Mouse (Mus musculus) bone marrow, adult 2 months (tissue): ENCODE measurements around the gene Cpeb1. TPM values are rescaled to one million over a fixed set of nuclear protein-coding genes. Genes with fewer than 3 reads are reported as not detected.
"Not testable (repeated sequence)": the region's sequence is repeated elsewhere in the genome, so short reads cannot be mapped to it uniquely, and the experiment has no call there.

Source experiments
- H3K27ac ChIP-seq: fragments of 200-500 bp; 2 replicates; pipeline ENCODE4 v1.5.1; 2012; ENCODE audit warnings: low read depth, mild to moderate bottlenecking, control low read depth, inconsistent platforms, low read length; ENCODE audit not compliant: control insufficient read depth, poor library complexity, insufficient read depth
- H3K4me1 ChIP-seq: fragments of 200-500 bp; 2 replicates; pipeline ENCODE4 v1.6.1; 2011; ENCODE audit warnings: low read length; ENCODE audit not compliant: control insufficient read depth, insufficient read depth
- H3K4me3 ChIP-seq: fragments of 200-500 bp; replicated peaks from 2 replicates; pipeline ENCODE3; 2011; ENCODE audit warnings: mild to moderate bottlenecking, low read depth, low read length, control low read depth; ENCODE audit not compliant: control insufficient read depth
- CTCF ChIP-seq: fragments of 200-500 bp; IDR thresholded peaks from 2 replicates; pipeline ENCODE4 v1.5.1; 2011; ENCODE audit warnings: low read length, control low read depth; ENCODE audit not compliant: control insufficient read depth, insufficient read depth
- POLR2A ChIP-seq: fragments of 200-500 bp; IDR thresholded peaks from 2 replicates; pipeline ENCODE4 v1.6.1; 2011; ENCODE audit warnings: low read depth, mild to moderate bottlenecking, control low read depth, low read length, borderline replicate concordance; ENCODE audit not compliant: control insufficient read depth
- WGBS: fragments of 180-500 bp; shearing (Covaris S2); methylation state at CpG from one replicate; pipeline ENCODE4 v1.1.7; 2018; 5-methylcytosine and 5-hydroxymethylcytosine counted together
- polyA plus RNA-seq: library from polyadenylated mRNA; stranded (reverse); fragments of >200 nt; gene quantifications from 2 replicates; pipeline ENCODE4 v1.2.4, GENCODE M21; 2011; ENCODE audit warnings: low replicate concordance; ENCODE audit not compliant: missing spikeins, insufficient read depth, insufficient read length

Gene Cpeb1
- polyA plus RNA-seq: 2.4 TPM in 1 of 2 replicates, not detected in the other

GRCm38 (mm10) chr7:81455155-81455651, at the start of gene Cpeb1:
TSS of gene Cpeb1 (minus strand) at chr7:81455465.
- 5% methylated on average over 28 of the region's 28 CpGs for WGBS
- Histone ChIP-seq H3K4me1 (no peaks in the 10 kb centered on the region), H3K4me3 (no peak within 1 kb of the TSS), H3K27ac (no peak within 1 kb of the TSS)
- TF ChIP-seq POLR2A (no peak), CTCF (no peak)

- 72% methylated on average over 2 of the region's 2 CpGs for WGBS
- H3K4me1 ChIP-seq: no peaks in the 10 kb centered on the region; the same call in 1 of the 2 replicates
- TF ChIP-seq CTCF: no peak
- TF ChIP-seq POLR2A: no peak
- H3K4me3 ChIP-seq: no peak overlapping the region
- H3K27ac ChIP-seq: no peak overlapping the region
Measured at GRCm38 (mm10) chr7:81501050-81501449, 45.8 kb upstream of the Cpeb1 start.

DNA sequence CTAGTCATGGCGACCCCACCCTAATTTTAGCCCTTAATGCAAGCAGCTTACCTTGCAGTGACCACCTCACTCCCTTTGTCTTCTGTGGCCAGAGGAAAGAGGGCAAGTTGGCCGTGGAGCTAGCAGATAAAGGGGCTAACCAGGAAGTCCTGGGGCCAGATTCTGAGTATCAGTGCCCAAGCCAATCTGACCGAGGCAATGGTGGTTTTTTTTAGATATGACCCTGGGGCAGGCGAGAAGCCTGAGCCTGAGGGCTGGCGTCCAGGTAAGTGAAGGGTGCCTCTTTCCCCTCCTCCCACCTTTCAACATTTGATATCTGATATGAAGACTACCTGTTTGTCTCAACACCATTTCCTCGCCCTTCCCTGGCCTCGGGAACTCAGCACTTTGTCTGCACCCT, 42.9 kb upstream of the Cpeb1 start, which contains the start of gene BC048679:
Gene BC048679 (minus strand): TSS at position 101 of the 400 bp plus-strand sequence.
- TF ChIP-seq CTCF: no peak
- no peak for TF ChIP-seq POLR2A
- Histone ChIP-seq H3K27ac (no peak within 1 kb of the TSS), H3K4me3 (no peak within 1 kb of the TSS), H3K4me1 (no peaks in the 10 kb centered on the region; the same call in 1 of the 2 replicates)
- 61% methylated on average over 7 of the region's 7 CpGs for WGBS

DNA sequence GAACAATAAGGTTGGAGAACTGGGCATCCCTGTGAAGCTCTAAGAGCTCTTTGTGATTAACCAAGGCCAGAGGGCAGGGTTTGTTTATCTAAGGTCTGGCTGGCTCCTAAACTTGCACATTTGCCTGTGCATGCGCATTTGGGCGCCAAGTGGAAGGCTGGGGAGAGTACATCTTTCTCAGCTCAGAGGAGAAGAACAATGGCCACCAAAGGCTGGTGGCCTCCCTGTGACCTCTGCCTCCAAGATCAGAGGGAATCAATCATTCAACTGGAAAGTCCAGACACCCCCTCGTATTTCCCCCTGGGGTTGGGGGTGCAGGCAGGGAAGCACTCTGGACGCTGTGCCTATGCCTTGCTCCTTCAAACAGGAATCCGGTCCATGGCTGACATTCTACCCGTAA, 41.9 kb upstream of the Cpeb1 start:
- WGBS: 45% methylated on average over 6 of the region's 6 CpGs
- no peak for TF ChIP-seq POLR2A
- Histone ChIP-seq H3K4me1 (no peaks in the 10 kb centered on the region), H3K4me3 (no peak overlapping the region), H3K27ac (no peak overlapping the region)

- Histone ChIP-seq H3K27ac (no peak within 1 kb of the TSS), H3K4me1 (no peaks in the 10 kb centered on the region), H3K4me3 (no peak within 1 kb of the TSS)
- WGBS: 2% methylated on average over 57 of the region's 57 CpGs
- TF ChIP-seq CTCF (no peak), POLR2A (no peak)
Measured at GRCm38 (mm10) chr7:81493331-81494021, 38.2 kb upstream of the Cpeb1 start, which contains the start of gene Ap3b2. TSS of gene Ap3b2 (minus strand) at chr7:81493925.

GRCm38 (mm10) chr7:81492628-81493027, 37.4 kb upstream of the Cpeb1 start:
- Histone ChIP-seq H3K4me3 (no peak overlapping the region), H3K27ac (no peak overlapping the region), H3K4me1 (no peaks in the 10 kb centered on the region)
- 54% methylated on average over 9 of the region's 9 CpGs for WGBS
- TF ChIP-seq CTCF (no peak), POLR2A (no peak)

DNA sequence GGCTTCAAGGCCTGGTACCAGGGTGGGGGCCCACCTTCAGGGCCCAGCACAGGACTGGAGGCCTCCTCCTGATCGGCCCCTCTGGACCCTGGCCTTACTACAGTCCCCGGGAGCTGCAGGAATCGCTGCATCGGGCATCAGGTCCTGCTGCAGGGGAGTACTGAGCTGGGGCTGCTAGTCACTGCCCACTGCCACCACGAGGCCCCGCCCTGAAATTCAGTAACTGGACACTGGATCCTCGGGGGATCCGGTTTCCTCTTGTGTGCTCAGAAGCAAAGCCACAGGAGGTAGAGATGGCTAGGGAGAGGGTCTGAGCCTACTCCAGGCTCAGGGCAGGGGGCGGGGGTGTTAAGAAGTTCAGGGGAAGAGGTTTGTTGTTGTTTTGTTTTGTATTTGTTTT, 34.4 kb upstream of the Cpeb1 start:
- TF ChIP-seq POLR2A (no peak), CTCF (no peak)
- H3K27ac ChIP-seq: no peak overlapping the region; the same call in 1 of the 2 replicates
- no peaks in the 10 kb centered on the region for H3K4me1 ChIP-seq
- H3K4me3 ChIP-seq: no peak overlapping the region
- 18% methylated on average over 9 of the region's 9 CpGs for WGBS

- no peaks in the 10 kb centered on the region for H3K4me1 ChIP-seq
- 10% methylated on average over 8 of the region's 8 CpGs for WGBS
- no peak overlapping the region for H3K4me3 ChIP-seq
- H3K27ac ChIP-seq: no peak overlapping the region
- TF ChIP-seq POLR2A (no peak), CTCF (no peak)
Measured at GRCm38 (mm10) chr7:81480800-81481199, 25.5 kb upstream of the Cpeb1 start.

GRCm38 (mm10) chr7:81479531-81480090, 24.3 kb upstream of the Cpeb1 start:
- no peak for TF ChIP-seq POLR2A
- TF ChIP-seq CTCF: no peak
- WGBS: 56% methylated on average over 3 of the region's 3 CpGs
- Histone ChIP-seq H3K27ac (no peak overlapping the region), H3K4me1 (no peaks in the 10 kb centered on the region), H3K4me3 (no peak overlapping the region)

DNA sequence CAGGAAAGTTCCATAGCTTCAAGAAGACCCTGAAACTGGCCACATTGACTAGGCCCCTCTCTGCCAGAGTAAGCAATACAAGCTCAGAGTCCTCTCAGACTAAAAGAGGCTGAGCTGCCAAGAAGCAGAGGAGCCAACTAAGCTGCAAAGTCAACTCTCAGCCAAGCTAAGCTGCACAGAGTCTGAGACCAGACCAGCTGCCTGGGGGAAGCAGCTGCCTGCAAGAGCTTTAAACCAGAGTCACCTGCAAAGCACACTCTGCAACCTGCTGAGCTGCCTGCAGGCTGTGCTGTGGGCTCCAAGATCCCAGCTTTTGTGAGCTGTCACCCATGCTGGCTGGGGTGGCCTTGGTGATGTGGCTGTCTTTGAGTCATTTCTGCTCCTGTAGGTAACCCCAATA, 23.0 kb upstream of the Cpeb1 start:
- H3K27ac ChIP-seq, H3K4me1 ChIP-seq, H3K4me3 ChIP-seq: not testable (repeated sequence)
